Mouse (Mus musculus) kidney, adult 2 months (tissue): ENCODE results near the gene Nfia. TPM values are rescaled to one million over a fixed set of nuclear protein-coding genes. Genes with fewer than 3 reads are reported as not detected.

Source experiments
- DNase-seq: peaks from one replicate; pipeline ENCODE4 v3.0.0; 2021
- H3K27ac ChIP-seq: fragments of 200-500 bp; 2 replicates; pipeline ENCODE4 v1.5.1; 2012; ENCODE audit warnings: low read depth, low read length, control low read depth, inconsistent platforms; ENCODE audit not compliant: insufficient read depth
- H3K27me3 ChIP-seq: fragments of 200-500 bp; replicated peaks from 2 replicates; pipeline ENCODE4 v1.6.1; 2012; ENCODE audit warnings: mild to moderate bottlenecking, moderate library complexity, low read length, inconsistent platforms; ENCODE audit not compliant: control insufficient read depth, insufficient read depth
- H3K36me3 ChIP-seq: fragments of 200-500 bp; 2 replicates; pipeline ENCODE4 v1.6.1; 2012; ENCODE audit warnings: mild to moderate bottlenecking, moderate library complexity, low read length, inconsistent platforms; ENCODE audit not compliant: control insufficient read depth, insufficient read depth
- H3K4me1 ChIP-seq: fragments of 200-500 bp; 2 replicates; pipeline ENCODE4 v1.6.1; 2011; ENCODE audit warnings: low read length; ENCODE audit not compliant: control insufficient read depth, insufficient read depth
- H3K4me3 ChIP-seq: fragments of 200-500 bp; 2 replicates; pipeline ENCODE4 v1.5.1; 2011; ENCODE audit warnings: mild to moderate bottlenecking, low read depth, low read length, control low read depth; ENCODE audit not compliant: insufficient read depth
- CTCF ChIP-seq: fragments of 200-500 bp; conservative IDR thresholded peaks from 2 replicates; pipeline ENCODE4 v1.5.1; 2011; ENCODE audit warnings: low read depth, mild to moderate bottlenecking, control low read depth, low read length, moderate library complexity, mixed read lengths; ENCODE audit not compliant: insufficient read depth, insufficient read length
- POLR2A ChIP-seq: fragments of 200-500 bp; IDR thresholded peaks from one replicate; pipeline ENCODE4 v1.6.1; 2011; ENCODE audit warnings: low read depth, low read length, control low read depth
- WGBS: fragments of 180-500 bp; shearing (Covaris S2); methylation state at CpG from one replicate; pipeline ENCODE4 v1.1.7; 2018; 5-methylcytosine and 5-hydroxymethylcytosine counted together
- polyA plus RNA-seq: library from polyadenylated mRNA; depleted of rRNA; stranded (reverse); fragments of >200 nt; gene quantifications from 2 replicates; pipeline ENCODE4 v1.2.3, GENCODE M21; 2012

The Nfia gene
- polyA plus RNA-seq, 1 experiment, result 46.5 TPM

DNA sequence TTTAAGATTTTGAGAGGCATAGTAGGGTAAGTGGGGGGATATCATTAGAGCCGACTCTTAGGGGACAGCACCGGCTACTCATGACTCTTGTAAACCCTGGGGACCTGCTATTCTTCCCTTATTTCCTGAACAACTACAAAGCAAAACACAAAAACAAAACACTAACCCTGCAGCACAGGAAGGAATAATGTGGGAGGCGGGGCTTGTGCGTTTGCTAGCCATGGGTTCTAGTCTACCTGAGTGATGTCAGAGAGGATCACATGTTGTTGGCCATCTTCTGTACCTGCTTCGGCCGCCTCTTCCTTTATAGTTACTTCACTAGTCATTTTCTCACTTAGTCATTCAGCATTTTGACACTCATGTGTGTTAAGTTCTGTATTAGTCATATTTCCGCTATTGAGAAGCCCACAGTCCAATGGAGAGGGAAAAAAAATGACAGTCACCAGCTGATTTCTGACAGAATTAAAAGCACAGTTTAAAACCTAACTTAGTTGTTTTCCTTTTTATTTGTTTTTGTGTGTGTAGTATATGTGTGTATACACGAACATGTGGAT lies 88.3 kb downstream of the Nfia start:
- H3K4me1 ChIP-seq, result peaks cover 2% of the 10 kb centered on the region; the same call in 1 of the 2 replicates
- WGBS, result 91% methylated on average over 8 of the region's 8 CpGs
- no peaks in the 10 kb centered on the region for H3K36me3 ChIP-seq
- TF ChIP-seq POLR2A, result no peak
- no peak for TF ChIP-seq CTCF
- no peaks in the 10 kb centered on the region for H3K27me3 ChIP-seq
- no peak overlapping the region for H3K4me3 ChIP-seq
- H3K27ac ChIP-seq, result no peak overlapping the region
- no peak for DNase-seq

GRCm38 (mm10) chr4:97862379-97862778 lies 89.8 kb downstream of the Nfia start:
- H3K27ac ChIP-seq, result no peak overlapping the region
- 93% methylated on average over 6 of the region's 6 CpGs for WGBS
- no peaks in the 10 kb centered on the region for H3K27me3 ChIP-seq
- no peak for DNase-seq
- H3K4me3 ChIP-seq, result no peak overlapping the region
- no peaks in the 10 kb centered on the region for H3K36me3 ChIP-seq
- H3K4me1 ChIP-seq, result peaks cover 3% of the 10 kb centered on the region; the same call in 1 of the 2 replicates
- TF ChIP-seq CTCF (no peak), POLR2A (no peak)

GRCm38 (mm10) chr4:97864276-97864675 lies 91.7 kb downstream of the Nfia start:
- H3K36me3 ChIP-seq, result no peaks in the 10 kb centered on the region
- H3K4me3 ChIP-seq, result no peak overlapping the region
- no peak for TF ChIP-seq CTCF
- H3K27ac ChIP-seq, result no peak overlapping the region
- no peak for DNase-seq
- 98% methylated on average over 2 of the region's 2 CpGs for WGBS
- H3K4me1 ChIP-seq, result peaks cover 10% of the 10 kb centered on the region
- no peaks in the 10 kb centered on the region for H3K27me3 ChIP-seq

- no peak for DNase-seq
These were observed 92.9 kb downstream of the Nfia start for GRCm38 (mm10) chr4:97865410-97865953.

DNA sequence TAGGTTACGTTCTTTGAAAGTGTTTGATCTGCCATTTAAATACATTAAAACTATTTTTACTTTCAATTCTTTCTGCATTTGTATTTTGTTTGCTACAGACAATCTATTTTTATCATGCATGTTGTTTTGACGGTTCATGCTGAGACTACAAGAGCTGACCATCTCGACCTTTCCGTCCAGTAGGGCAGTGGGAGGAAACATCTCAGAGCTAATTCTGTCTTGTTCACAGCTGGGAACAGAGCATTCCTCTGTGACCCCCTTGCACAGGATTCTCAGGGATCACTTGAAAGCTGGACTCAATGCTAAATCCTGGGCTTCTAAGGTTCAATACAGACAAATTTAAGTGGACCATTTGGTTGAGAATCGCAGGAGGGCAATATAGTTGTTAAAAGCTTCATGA lies 93.9 kb downstream of the Nfia start:
- TF ChIP-seq CTCF, result no peak
- TF ChIP-seq POLR2A, result no peak
- DNase-seq, result peak; percentile 83
- no peak overlapping the region for H3K4me3 ChIP-seq
- WGBS, result 43% methylated on average over 5 of the region's 5 CpGs
- no peaks in the 10 kb centered on the region for H3K27me3 ChIP-seq
- peaks cover 18% of the 10 kb centered on the region for H3K4me1 ChIP-seq
- H3K36me3 ChIP-seq, result no peaks in the 10 kb centered on the region
- peak overlapping the region; percentile 56; the same call in 1 of the 2 replicates for H3K27ac ChIP-seq

More at GRCm38 (mm10) chr4:97865410-97865953, 92.9 kb downstream of the Nfia start:
- TF ChIP-seq CTCF (no peak), POLR2A (no peak)
- H3K4me1 ChIP-seq, result peaks cover 18% of the 10 kb centered on the region
- H3K27me3 ChIP-seq, result no peaks in the 10 kb centered on the region
- no peaks in the 10 kb centered on the region for H3K36me3 ChIP-seq
- H3K4me3 ChIP-seq, result no peak overlapping the region
- WGBS, result 92% methylated on average over 3 of the region's 3 CpGs
- no peak overlapping the region for H3K27ac ChIP-seq

DNA sequence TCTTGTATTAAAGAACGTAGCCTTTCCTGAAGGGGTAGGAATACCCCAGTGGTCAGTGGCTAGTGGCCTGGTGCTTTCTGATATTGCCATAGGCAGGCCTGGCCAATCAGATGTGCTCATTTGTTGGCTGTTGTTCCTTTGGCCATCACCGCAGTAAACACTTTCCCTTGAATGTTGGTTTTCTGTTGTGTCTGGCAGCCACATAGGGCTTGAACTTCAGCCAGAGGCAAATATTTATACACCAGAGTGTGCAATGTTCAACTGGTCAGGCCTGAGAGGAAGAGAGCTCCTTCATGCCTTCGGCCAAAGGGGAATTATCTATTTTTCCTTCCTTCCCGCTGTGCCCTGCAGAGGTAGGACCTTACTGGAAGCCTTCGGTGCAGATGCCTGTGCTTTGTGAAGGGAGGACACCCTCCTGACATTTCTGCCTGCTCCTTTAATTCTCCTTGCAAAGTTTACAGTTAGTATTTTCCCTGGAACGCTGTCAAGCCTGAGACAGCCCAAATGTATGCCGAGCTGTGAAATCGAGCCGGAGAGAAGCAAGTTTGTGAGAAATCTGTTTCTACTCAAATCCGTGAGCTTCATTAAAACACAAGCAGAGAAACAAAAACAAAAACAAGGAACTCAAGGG lies 95.9 kb downstream of the Nfia start:
- Histone ChIP-seq H3K27ac (peak overlapping the region; percentile 93), H3K4me1 (peaks cover 22% of the 10 kb centered on the region), H3K4me3 (peak overlapping the region; percentile 39), H3K27me3 (no peaks in the 10 kb centered on the region), H3K36me3 (no peaks in the 10 kb centered on the region)
- TF ChIP-seq POLR2A, result no peak
- TF ChIP-seq CTCF, result no peak
- peak; percentile 91 for DNase-seq
- 25% methylated on average over 10 of the region's 10 CpGs for WGBS

DNA sequence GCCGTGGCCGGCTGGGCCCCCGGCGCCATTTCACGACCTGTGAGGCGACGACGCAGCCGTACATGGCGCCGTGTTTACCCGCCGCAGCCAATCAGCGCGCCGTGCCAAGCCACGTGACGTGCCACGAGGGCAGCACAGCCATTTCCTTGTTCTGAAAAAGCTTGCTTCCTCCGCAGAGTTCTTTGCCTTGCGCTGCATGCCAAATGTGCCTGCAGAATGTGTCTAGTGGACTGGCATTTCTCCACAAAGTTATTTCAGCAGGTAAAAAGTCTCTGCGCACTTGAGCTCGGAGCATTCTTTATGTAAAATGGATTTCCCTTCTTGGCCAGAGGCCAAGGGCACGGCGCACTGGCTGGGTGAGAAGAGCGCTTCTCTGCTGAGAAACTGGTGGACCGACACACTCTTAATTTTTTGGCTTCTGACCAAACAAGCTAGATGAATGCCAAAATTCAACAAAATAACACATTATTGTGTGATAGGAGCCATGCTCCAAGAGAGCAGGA lies 96.5 kb downstream of the Nfia start:
- H3K4me1 ChIP-seq, result peaks cover 22% of the 10 kb centered on the region
- no peak for TF ChIP-seq POLR2A
- TF ChIP-seq CTCF, result no peak
- 7% methylated on average over 27 of the region's 27 CpGs for WGBS
- H3K4me3 ChIP-seq, result peak overlapping the region; percentile 45
- H3K27ac ChIP-seq, result peak overlapping the region; percentile 93
- H3K36me3 ChIP-seq, result no peaks in the 10 kb centered on the region
- no peaks in the 10 kb centered on the region for H3K27me3 ChIP-seq
- DNase-seq, result peak; percentile 98
